Mouse (Mus musculus) hindbrain, postnatal 0 days (tissue): Measurements from ENCODE around the gene Anapc15. TPM values are rescaled to one million over a fixed set of nuclear protein-coding genes. Genes with fewer than 3 reads are reported as not detected.
"Not testable (repeated sequence)": the region's sequence is repeated elsewhere in the genome, so short reads cannot be mapped to it uniquely, and the experiment has no call there.

Experiments
- ATAC-seq: fragments of 200-750 bp; cut with Nextera tagmentation; 2 replicates; pipeline ENCODE4 v1.8.0; 2017; ENCODE audit warnings: mild to moderate bottlenecking, moderate TSS enrichment, moderate library complexity
- DNase-seq: peaks from one replicate; pipeline ENCODE4 v3.0.0-alpha.2; 2015; ENCODE audit warnings: low spot score
- H3K27ac ChIP-seq: fragments of 300-500 bp; sonication (generic); 2 replicates; pipeline ENCODE4 v1.5.1; 2014; ENCODE audit warnings: mild to moderate bottlenecking
- H3K27me3 ChIP-seq: fragments of 300-500 bp; sonication (generic); 2 replicates; pipeline ENCODE4 v1.6.1; 2014; ENCODE audit warnings: low read length, mixed read lengths; ENCODE audit not compliant: insufficient read depth
- H3K36me3 ChIP-seq: fragments of 300-500 bp; sonication (generic); 2 replicates; pipeline ENCODE4 v1.6.1; 2014; ENCODE audit warnings: low read length, mixed read lengths; ENCODE audit not compliant: insufficient read depth
- H3K4me1 ChIP-seq: fragments of 300-500 bp; sonication (generic); 2 replicates; pipeline ENCODE4 v1.6.1; 2014; ENCODE audit warnings: antibody characterized with exemption, low read length, mixed read lengths; ENCODE audit not compliant: insufficient read depth
- H3K4me2 ChIP-seq: fragments of 300-500 bp; sonication (generic); 2 replicates; pipeline ENCODE4 v1.6.1; 2014; ENCODE audit warnings: low read depth, mild to moderate bottlenecking, low read length, moderate library complexity, mixed read lengths
- H3K4me3 ChIP-seq: fragments of 300-500 bp; sonication (generic); 2 replicates; pipeline ENCODE4 v1.5.1; 2014; ENCODE audit warnings: low read length
- H3K9ac ChIP-seq: fragments of 300-500 bp; sonication (generic); replicated peaks from 2 replicates; pipeline ENCODE4 v1.6.1; 2014; ENCODE audit warnings: mild to moderate bottlenecking, low read length, moderate library complexity, mixed read lengths
- H3K9me3 ChIP-seq: fragments of 300-500 bp; sonication (generic); 2 replicates; pipeline ENCODE4 v1.6.1; 2016; ENCODE audit warnings: low read length, mixed read lengths
- CTCF ChIP-seq: IDR thresholded peaks from 2 replicates; pipeline ENCODE4 v1.5.1; 2016; ENCODE audit warnings: antibody characterized with exemption, control low read depth, low read depth
- WGBS: fragments of 180-500 bp; shearing (Covaris S2); extraction: QIAGEN DNeasy Blood & Tissue Kit; methylation state at CpG from one replicate; pipeline ENCODE4 v1.1.7; 2014; 5-methylcytosine and 5-hydroxymethylcytosine counted together
- microRNA-seq, 2 experiments: library from miRNA; unstranded; fragments of <30 nt; microRNA quantifications; one replicate each; pipeline ENCODE4; 2016
- polyA plus RNA-seq: library from polyadenylated mRNA; unstranded; fragments of >200 nt; fragmentation: Nextera tagmentation; extraction: Ambion mirVana; gene quantifications from 2 replicates; pipeline ENCODE4 v1.2.1, GENCODE M21; 2015
- total RNA-seq: library from RNA; depleted of rRNA; stranded (reverse); fragments of >200 nt; gene quantifications from 2 replicates; pipeline ENCODE4 v1.2.3, GENCODE M21; 2014; rRNA removed

Gene Anapc15
- total and polyA plus RNA-seq, 2 experiments from 2014 or later, result 49.3 to 67.3 TPM

- no peak overlapping the region for H3K27ac ChIP-seq
- no peak for TF ChIP-seq CTCF
- H3K4me2 ChIP-seq, result no peak overlapping the region
- no peaks in the 10 kb centered on the region for H3K27me3 ChIP-seq
- no peaks in the 10 kb centered on the region for H3K9me3 ChIP-seq
- H3K4me1 ChIP-seq, result peaks cover 5% of the 10 kb centered on the region; the same call in 1 of the 2 replicates
- DNase-seq (no peak), ATAC-seq (no peak)
- WGBS, result 82% methylated on average over 2 of the region's 2 CpGs
- no peaks in the 10 kb centered on the region for H3K36me3 ChIP-seq
- H3K9ac ChIP-seq, result no peak overlapping the region
- H3K4me3 ChIP-seq, result no peak overlapping the region
Observed at GRCm38 (mm10) chr7:101938348-101938747, 74.8 kb downstream of the Anapc15 start.

DNA sequence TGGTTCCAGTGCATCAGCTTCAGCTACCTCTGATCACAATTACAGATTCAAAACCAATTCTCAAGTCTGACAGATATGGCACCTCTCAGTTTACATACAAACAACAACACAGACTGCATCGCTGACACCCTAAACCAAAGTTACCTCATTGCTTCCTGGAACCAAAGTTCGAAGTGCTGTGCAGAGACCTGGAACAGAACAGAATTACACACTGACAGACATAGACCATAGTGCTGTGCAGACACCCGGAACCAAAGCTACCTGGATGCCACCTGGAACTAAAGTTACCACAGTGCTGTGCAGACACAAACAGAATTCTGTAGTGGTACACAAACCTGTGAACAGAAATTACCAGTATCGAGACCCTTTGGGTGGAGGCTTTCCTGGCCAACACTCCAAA is 76.2 kb downstream of the Anapc15 start:
- no peaks in the 10 kb centered on the region for H3K36me3 ChIP-seq
- H3K27me3 ChIP-seq, result no peaks in the 10 kb centered on the region
- no peak for ATAC-seq
- H3K4me2 ChIP-seq, result no peak overlapping the region
- DNase-seq, result no peak
- no peak overlapping the region for H3K4me3 ChIP-seq
- no peak overlapping the region for H3K9ac ChIP-seq
- no peaks in the 10 kb centered on the region for H3K9me3 ChIP-seq
- H3K4me1 ChIP-seq, result peaks cover 5% of the 10 kb centered on the region; the same call in 1 of the 2 replicates
- WGBS, result 98% methylated on average over 4 of the region's 4 CpGs
- H3K27ac ChIP-seq, result no peak overlapping the region
- TF ChIP-seq CTCF, result no peak

DNA sequence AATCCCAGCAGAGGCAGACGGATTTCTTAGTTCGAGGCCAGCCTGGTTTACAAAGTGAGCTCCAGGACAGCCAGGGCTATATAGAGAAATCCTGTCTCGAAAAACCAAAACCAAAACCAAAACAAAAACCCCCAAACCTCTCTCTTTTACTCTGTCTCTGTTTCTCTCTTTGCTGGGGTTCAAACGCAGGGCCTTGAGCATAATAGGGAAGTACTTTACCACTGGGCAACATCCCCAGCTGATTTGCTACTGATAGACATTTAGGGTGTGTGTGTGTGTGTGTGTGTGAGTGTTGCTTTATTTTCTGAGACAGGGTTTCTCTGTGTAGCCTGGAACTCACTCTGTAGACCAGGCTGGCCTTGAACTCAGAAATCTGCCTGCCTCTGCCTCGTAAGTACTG is 85.5 kb downstream of the Anapc15 start:
- WGBS, result 92% methylated on average over 5 of the region's 5 CpGs
- not testable (repeated sequence) for ATAC-seq, H3K9me3 ChIP-seq

More for the DNA sequence above, 85.5 kb downstream of the Anapc15 start:
- H3K4me3 ChIP-seq, H3K4me2 ChIP-seq, H3K27me3 ChIP-seq, H3K27ac ChIP-seq, H3K4me1 ChIP-seq, DNase-seq, H3K9ac ChIP-seq, H3K36me3 ChIP-seq: not testable (repeated sequence)

Small RNA genes within 50 kb of the gene (microRNA-seq; reads per million reads assigned to microRNA genes)
- 0 reads per million in 2 experiments for gene Gm22655

Other genes starting within 250 kb of the Anapc15 start
- gene Clpb, start 200.1 kb upstream of the Anapc15 start, total RNA-seq, result 42.8 and 67.4 TPM in 2 replicates
- gene Clpb, start 200.1 kb upstream of the Anapc15 start, polyA plus RNA-seq, result 36.5 and 36.6 TPM in 2 replicates
- 3.7 and 4.5 TPM in 2 replicates for gene Phox2a, start 45.4 kb upstream of the Anapc15 start, total RNA-seq
- gene Phox2a, start 45.4 kb upstream of the Anapc15 start, polyA plus RNA-seq, result 2.0 and 2.1 TPM in 2 replicates
- gene Inppl1, start 25.5 kb upstream of the Anapc15 start, total RNA-seq, result 28.2 and 30.0 TPM in 2 replicates
- 10.3 and 14.3 TPM in 2 replicates for gene Inppl1, start 25.5 kb upstream of the Anapc15 start, polyA plus RNA-seq
- 1.8 and 7.1 TPM in 2 replicates for gene Folr2, start 6.5 kb upstream of the Anapc15 start, total RNA-seq
- gene Folr2, start 6.5 kb upstream of the Anapc15 start, polyA plus RNA-seq, result 2.2 and 2.3 TPM in 2 replicates
- gene Folr1, start 7.1 kb downstream of the Anapc15 start, total RNA-seq, result 19.3 and 28.8 TPM in 2 replicates
- 78.5 and 93.8 TPM in 2 replicates for gene Folr1, start 7.1 kb downstream of the Anapc15 start, polyA plus RNA-seq
- gene Lamtor1, start 42.2 kb downstream of the Anapc15 start, total RNA-seq, result 130 and 156 TPM in 2 replicates
- 167 and 181 TPM in 2 replicates for gene Lamtor1, start 42.2 kb downstream of the Anapc15 start, polyA plus RNA-seq
- gene Tomt, start 42.6 kb downstream of the Anapc15 start, total RNA-seq, result 0.52 TPM in 1 of 2 replicates, not detected in the other
- gene Tomt, start 42.6 kb downstream of the Anapc15 start, polyA plus RNA-seq, result 0.16 and 0.49 TPM in 2 replicates
- 5.2 and 6.5 TPM in 2 replicates for gene Lrrc51, start 70.2 kb downstream of the Anapc15 start, total RNA-seq
- gene Lrrc51, start 70.2 kb downstream of the Anapc15 start, polyA plus RNA-seq, result 9.7 and 12.1 TPM in 2 replicates
- gene Numa1, start 70.4 kb downstream of the Anapc15 start, total RNA-seq, result 82.9 and 89.3 TPM in 2 replicates
- 24.4 and 26.5 TPM in 2 replicates for gene Numa1, start 70.4 kb downstream of the Anapc15 start, polyA plus RNA-seq
- gene Il18bp, start 155.0 kb downstream of the Anapc15 start, total RNA-seq, result 7.1 and 14.7 TPM in 2 replicates
- 3.0 and 3.3 TPM in 2 replicates for gene Il18bp, start 155.0 kb downstream of the Anapc15 start, polyA plus RNA-seq
- 28.8 and 31.7 TPM in 2 replicates for gene Rnf121, start 201.8 kb downstream of the Anapc15 start, total RNA-seq
- gene Rnf121, start 201.8 kb downstream of the Anapc15 start, polyA plus RNA-seq, result 22.6 and 23.8 TPM in 2 replicates
- 16.2 and 22.6 TPM in 2 replicates for gene Xndc1, start 201.8 kb downstream of the Anapc15 start, total RNA-seq
- 15.8 and 19.0 TPM in 2 replicates for gene Xndc1, start 201.8 kb downstream of the Anapc15 start, polyA plus RNA-seq
- 0.47 and 3.5 TPM in 2 replicates for gene Xntrpc, start 202.0 kb downstream of the Anapc15 start, total RNA-seq
- gene Xntrpc, start 202.0 kb downstream of the Anapc15 start, polyA plus RNA-seq, result 0.40 and 0.42 TPM in 2 replicates
- 2.5 TPM in 1 of 2 replicates, not detected in the other for gene Trpc2, start 219.4 kb downstream of the Anapc15 start, total RNA-seq
- 0.09 TPM in 1 of 2 replicates, not detected in the other for gene Trpc2, start 219.4 kb downstream of the Anapc15 start, polyA plus RNA-seq
- gene Art1, start 238.0 kb downstream of the Anapc15 start, total RNA-seq, result 0.10 and 2.3 TPM in 2 replicates
- gene Art1, start 238.0 kb downstream of the Anapc15 start, polyA plus RNA-seq, result 0.39 and 0.44 TPM in 2 replicates
- gene Art5, start 245.8 kb downstream of the Anapc15 start, total RNA-seq, result 0.32 TPM in 1 of 2 replicates, not detected in the other
- 0.19 and 0.21 TPM in 2 replicates for gene Art5, start 245.8 kb downstream of the Anapc15 start, polyA plus RNA-seq